Mouse (Mus musculus) frontal cortex, postnatal 36 days (tissue): ENCODE measurements around the gene Pomt1.
A peak's percentile ranks its signal among the peaks of the same experiment; 100 is the strongest.
"Not testable (repeated sequence)": the region's sequence is repeated elsewhere in the genome, so short reads cannot be mapped to it uniquely, and the experiment has no call there.

Experiments used
- DNase-seq, 2 experiments: peaks; one replicate each; pipeline ENCODE4 v3.0.0; 2022; ENCODE audit warnings: low spot score in 2 of 2

Pomt1 gene

DNA sequence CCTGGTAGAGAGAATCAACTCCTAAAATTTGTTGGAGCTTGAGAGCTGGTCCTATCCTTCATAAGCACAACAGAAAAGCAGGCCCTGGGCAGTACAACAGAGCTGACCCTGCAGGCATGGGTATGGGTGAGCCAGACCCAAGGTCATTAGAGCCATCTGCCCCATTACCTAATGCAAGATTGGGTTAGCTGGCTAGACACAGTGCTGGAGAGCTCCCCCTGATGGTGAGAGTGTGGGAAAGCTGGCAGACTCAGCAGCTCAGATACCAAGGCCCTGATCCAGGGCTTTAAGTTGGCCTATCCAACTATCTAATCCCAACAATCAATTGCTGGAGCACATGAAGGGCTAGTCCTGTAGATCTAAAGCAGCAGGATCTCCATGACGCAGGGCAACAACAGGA lies 46.3 kb downstream of the Pomt1 start:
- no peak for DNase-seq

DNA sequence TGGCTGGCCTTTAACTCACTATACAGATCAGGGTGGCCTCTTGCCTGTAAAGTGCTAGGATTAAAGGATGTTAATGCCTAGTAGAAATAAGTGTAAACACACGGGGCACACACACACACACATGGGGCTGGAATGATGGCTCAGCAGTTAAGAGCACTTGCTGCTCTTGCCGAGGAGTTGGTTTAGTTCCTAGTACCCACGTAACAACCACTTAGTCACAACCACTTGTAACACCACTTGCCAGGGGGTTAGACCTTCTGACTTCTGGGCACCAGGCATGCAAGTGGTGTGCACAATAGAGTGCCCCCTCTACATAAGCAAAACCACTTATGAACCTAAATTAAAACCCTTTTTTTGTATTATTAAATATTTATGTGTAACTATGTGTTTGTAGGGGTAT lies 47.6 kb downstream of the Pomt1 start:
- no peak for DNase-seq

DNA sequence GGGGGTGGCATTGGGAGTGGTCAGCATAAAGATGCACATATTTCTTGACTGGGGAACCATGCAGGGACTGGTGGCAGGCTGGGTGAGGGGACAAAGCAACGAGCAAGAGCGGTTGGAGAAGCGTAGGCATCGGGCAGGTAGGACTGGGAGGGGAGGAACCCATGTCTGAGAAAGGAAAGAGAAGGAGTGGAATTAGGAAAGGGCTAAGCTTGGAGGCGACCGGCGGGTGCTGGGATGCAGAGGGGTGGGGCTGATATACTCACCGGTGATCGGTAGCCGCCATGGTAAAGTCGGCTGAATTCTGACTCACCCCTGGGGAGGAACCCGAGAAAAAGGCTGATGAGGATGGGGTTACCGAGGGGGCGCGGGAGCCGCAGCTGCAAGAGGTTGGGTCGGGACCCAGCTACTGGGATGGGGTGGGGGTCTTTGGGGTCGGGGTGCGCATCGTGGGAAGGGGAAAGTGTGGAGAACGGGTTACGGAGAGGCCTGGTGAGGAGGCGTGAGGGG lies 51.0 kb downstream of the Pomt1 start, which contains the start of gene Golga2:
Golga2 (plus strand) TSS at position 51 of the 507 bp plus-strand sequence.
- no peak for DNase-seq

DNA sequence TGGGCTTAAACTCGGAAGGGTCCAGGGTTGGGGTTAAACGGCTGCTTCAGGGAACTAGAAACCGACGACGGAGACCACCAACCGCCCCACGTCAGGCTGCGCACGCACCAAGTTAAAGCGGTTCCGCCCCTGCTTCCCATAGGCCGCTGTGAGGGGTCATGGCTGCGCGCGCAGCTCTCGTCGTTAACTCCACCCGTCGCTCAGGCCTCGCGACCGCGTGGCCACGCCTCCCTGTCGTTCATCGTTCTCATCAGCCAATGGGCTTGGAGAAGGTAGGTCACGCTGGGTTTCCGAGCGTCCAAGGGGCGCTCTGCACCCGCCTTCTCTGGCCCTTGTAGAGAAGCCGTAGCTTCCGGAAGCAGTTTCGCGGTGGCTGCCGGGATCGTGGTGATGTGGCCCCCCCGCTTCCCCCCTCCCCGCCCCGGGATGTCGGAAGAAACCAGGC lies 51.6 kb downstream of the Pomt1 start, which contains the start of gene Swi5:
Swi5 (minus strand) TSS at position 153 of the 445 bp plus-strand sequence.
- DNase-seq, result peak; percentile 93 to 96

DNA sequence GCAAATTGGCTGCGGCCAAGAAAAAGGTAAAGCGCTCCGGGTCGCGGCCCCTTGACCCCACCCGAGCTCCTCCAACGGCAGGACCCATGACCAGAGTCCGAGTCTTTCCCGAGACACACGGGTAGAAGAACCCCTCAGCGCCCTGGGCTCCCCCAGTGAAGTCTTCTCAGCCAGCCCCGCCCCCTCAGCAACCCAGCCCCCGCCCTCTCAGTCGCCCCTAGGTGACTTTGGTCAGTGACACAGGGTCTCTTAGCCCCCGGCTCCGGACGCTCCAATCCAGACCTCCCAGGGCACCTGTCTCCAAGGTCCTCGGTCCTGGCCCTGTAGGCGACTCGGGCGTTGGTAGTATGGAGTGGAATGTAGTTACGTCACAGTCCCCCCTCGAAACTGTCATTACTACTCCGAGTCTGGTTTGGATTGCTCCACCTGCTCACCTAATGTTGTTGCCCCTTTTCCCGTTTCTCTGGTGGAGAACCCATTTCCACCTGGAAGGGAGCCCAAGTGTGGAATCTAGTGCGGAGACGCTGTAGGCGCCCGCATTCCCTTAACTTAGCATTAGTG lies 52.1 kb downstream of the Pomt1 start:
- no peak for DNase-seq

DNA sequence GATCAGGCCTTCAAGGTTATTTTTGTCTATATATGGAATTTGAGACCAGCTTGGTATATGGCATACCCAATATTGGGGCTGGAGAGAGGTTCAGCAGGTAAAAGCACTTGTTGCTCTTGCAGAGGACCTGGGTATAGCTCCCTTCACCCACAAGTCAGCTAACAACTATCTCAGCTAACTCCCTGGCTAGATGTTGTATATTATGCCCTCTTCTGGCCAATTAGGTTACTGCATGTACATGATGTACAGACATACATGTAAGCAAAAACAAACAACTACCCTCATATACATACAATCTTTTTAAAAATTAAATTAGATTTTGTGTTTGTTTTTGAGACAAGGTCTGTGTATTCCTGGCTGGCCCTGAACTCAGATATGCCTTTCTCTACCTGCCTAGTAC lies 53.2 kb downstream of the Pomt1 start:
- DNase-seq, result no peak

DNA sequence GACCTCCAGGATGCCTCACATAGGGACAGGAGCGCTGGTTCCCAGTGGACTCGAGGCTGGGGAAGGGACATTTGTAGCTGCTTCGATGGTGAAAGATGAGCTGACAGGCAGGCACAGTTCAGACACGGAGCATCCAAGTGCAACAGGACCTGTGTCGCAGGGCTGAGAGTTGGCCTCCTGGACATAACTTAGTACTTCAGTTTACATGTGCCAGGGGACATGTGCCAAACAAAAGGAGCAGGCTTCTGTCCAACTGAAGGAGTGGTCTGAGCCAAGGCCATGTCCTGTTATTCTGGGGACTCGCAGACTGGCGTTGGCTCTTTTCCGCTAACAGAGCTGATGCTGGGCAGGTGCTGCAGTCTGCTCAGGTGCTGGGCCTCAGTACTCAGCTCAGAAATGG lies 58.0 kb downstream of the Pomt1 start:
- no peak for DNase-seq

DNA sequence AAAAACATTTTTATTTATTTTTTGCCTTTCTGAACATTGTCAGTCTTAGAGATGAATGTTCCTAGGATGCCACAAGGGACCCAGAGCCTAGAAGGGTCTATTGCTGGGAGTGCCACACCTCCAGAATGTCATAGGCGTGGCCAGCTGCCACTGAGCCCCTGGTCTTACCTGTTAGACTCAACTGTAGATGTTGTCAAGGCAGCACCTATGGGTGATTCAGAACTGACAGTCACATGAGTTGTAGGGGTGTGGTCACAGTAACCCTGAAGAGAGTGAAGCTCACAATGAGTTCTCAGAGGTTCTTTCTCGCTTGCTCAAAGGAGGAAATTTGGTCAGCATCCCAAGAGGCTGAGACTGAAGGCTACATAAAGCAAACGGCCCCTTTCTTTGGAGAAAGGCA lies 58.9 kb downstream of the Pomt1 start:
- no peak for DNase-seq

DNA sequence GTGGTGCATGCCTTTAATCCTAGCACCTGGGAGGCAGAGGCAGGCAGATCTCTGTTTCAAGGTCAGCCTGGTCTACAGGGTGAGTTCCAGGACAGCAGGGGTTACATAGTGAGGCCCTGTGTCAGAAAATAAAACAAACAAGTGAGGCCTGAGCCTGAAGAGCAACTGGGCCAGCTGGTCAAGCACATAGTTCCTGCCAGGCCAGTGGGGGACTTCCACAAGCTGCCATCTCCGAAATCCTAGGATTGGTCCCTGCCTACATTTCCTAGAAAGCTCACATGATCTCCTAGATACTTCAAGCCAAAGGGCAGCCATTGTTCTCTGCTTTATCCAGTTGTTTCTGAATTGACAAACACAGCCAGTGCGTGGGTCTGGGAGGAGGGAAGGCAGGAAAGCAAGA lies 59.5 kb downstream of the Pomt1 start:
- DNase-seq, result not testable (repeated sequence)

DNA sequence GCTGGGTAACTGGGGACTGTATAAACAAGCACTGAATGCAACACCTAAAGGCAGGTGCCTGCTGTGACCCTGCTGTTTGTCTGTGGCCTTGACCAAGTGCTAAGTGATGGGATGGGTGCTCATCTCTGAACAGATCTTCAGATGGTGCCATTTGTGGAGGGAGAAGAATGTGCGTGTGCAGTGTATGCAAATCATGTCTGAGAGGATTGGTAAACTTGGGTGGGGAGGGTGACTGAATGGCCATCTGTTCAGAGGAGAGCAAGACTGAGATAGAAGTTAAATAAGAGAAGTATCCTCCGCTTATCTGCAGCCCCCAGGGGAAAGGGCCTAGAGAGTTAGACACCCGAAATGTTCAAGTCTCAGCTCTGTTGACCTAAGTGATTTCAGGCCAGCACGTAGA lies 63.1 kb downstream of the Pomt1 start:
- no peak for DNase-seq

DNA sequence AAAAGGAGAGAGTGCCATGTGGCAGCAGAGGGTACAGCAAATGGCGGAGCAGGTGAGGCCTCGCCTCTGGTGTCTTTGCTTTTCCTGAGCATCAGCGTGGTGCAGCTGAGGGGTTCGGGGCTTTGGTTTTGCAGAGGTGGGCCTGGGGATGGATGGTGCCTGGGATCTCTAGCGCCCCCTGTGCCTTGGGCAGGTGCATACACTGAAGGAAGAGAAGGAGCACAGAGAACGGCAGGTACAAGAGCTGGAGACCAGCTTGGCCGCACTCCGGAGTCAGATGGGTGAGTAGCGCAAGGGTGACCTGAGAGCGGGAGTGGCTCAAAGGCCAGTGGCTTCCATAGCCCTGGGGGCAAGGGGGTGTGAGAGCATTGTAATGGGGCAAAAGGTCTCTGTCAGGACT lies 66.6 kb downstream of the Pomt1 start:
- DNase-seq, result no peak

DNA sequence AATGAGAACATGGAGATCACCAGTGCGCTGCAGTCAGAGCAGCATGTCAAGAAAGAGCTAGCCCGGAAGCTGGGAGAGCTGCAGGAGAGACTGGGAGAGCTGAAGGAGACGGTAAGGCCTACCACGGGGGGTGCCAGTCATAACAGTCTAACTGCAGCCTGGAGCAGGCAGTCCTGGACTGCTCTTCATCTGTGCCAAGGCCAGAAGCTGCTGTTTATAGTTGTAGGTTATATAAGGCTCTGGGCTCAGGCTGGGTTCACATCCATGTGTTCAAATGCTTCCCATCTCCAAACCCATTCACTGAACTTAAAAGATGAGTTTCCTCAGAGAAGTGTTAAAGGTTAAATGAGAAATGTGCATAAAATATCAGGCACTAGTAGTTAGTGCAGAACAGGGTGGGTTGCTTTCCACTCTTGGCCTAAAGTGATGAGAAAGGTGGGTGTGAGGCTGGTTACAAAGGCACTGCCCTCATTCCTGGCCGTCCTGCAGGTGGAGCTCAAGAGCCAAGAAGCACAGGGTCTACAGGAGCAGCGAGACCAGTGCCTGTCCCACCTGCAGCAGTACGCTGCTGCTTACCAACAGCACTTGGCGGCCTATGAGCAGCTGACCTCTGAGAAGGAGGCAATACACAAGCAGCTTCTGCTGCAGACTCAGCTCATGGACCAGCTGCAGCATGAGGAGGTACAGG lies 67.9 kb downstream of the Pomt1 start:
- DNase-seq, result peak in 1 of 2 experiments; percentile 73
